Mouse (Mus musculus) limb, embryonic 15.5 days (tissue): ENCODE data around the gene Hoga1. TPM values are rescaled to one million over a fixed set of nuclear protein-coding genes. Genes with fewer than 3 reads are reported as not detected.
A peak's percentile ranks its signal among the peaks of the same experiment; 100 is the strongest.

Source experiments
- ATAC-seq: fragments of 200-750 bp; cut with Nextera tagmentation; 2 replicates; pipeline ENCODE4 v1.8.0; 2017; ENCODE audit warnings: low read depth, moderate TSS enrichment; ENCODE audit not compliant: insufficient number of reproducible peaks, low FRiP score, low TSS enrichment
- H3K27ac ChIP-seq: fragments of 300-500 bp; sonication (generic); 2 replicates; pipeline ENCODE4 v1.5.1; 2015; ENCODE audit warnings: moderate library complexity, mild to moderate bottlenecking, inconsistent platforms
- H3K27me3 ChIP-seq: fragments of 300-500 bp; sonication (generic); 2 replicates; pipeline ENCODE4 v1.6.1; 2015; ENCODE audit warnings: inconsistent platforms
- H3K36me3 ChIP-seq: fragments of 300-500 bp; sonication (generic); 2 replicates; pipeline ENCODE4 v1.6.1; 2015; ENCODE audit warnings: inconsistent platforms
- H3K4me1 ChIP-seq: fragments of 300-500 bp; sonication (generic); 2 replicates; pipeline ENCODE4 v1.6.1; 2015; ENCODE audit warnings: inconsistent platforms
- H3K4me2 ChIP-seq: fragments of 300-500 bp; sonication (generic); 2 replicates; pipeline ENCODE4 v1.6.1; 2015; ENCODE audit warnings: mild to moderate bottlenecking, inconsistent platforms
- H3K4me3 ChIP-seq: fragments of 300-500 bp; sonication (generic); 2 replicates; pipeline ENCODE4 v1.5.1; 2015; ENCODE audit warnings: mild to moderate bottlenecking, inconsistent platforms
- H3K9ac ChIP-seq: fragments of 300-500 bp; sonication (generic); 2 replicates; pipeline ENCODE4 v1.6.1; 2015; ENCODE audit warnings: inconsistent platforms
- H3K9me3 ChIP-seq: fragments of 300-500 bp; sonication (generic); 2 replicates; pipeline ENCODE4 v1.6.1; 2016; ENCODE audit warnings: inconsistent platforms
- WGBS: fragments of 180-500 bp; shearing (Covaris S2); methylation state at CpG from one replicate; pipeline ENCODE4 v1.1.7; 2015; 5-methylcytosine and 5-hydroxymethylcytosine counted together
- polyA plus RNA-seq: library from polyadenylated mRNA; unstranded; fragments of >200 nt; fragmentation: Nextera tagmentation; extraction: Ambion mirVana; gene quantifications from 2 replicates; pipeline ENCODE4 v1.2.1, GENCODE M21; 2015

The Hoga1 gene
- polyA plus RNA-seq, 1 experiment from 2014 or later: 1.0 TPM

DNA sequence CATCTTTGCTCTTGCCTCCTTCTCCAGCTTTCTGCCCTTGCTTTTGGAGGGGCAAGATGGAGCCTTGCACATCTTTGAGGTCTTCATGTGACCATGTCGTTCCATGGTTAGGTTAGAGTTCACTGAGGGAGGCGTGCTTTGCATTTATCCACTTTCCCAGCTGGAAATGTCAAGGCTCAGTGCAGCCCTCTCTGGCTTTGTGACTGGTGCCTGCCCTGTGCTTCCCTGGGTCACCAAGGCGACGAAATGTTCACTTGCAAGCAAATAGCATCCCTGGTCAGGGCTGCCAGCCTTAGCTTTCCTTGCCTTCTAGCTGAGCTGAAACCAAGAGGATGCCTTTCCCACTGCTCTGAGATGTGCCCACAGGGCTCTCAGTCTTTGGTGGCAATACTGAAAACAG is 35.0 kb upstream of the Hoga1 start:
- ATAC-seq: no peak
- no peak overlapping the region for H3K9ac ChIP-seq
- WGBS: 87% methylated on average over 4 of the region's 4 CpGs

DNA sequence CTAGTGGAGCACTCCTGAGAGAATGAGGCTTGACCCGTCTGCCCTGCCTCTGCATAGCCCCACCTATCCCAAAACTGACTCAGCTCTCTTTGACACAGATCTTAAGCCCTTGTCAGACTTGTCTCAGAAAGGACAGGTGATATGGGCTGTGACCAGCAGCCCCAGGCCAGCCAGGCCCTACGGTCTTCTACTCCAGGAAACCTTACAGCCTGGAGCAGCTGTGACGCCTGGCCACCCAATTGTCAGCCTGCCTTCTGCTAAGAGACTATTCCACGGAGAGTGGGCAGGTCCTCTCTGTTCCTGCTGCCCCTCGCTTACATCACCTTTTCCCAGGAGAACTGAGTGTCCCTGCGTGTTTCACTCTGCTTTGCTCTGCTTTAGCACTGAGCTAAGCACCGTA is 34.3 kb upstream of the Hoga1 start:
- H3K4me1 ChIP-seq: peaks cover 35% of the 10 kb centered on the region
- no peak overlapping the region for H3K9ac ChIP-seq
- no peak overlapping the region for H3K4me2 ChIP-seq
- no peaks in the 10 kb centered on the region for H3K9me3 ChIP-seq
- H3K4me3 ChIP-seq: no peak overlapping the region
- ATAC-seq: no peak
- no peaks in the 10 kb centered on the region for H3K27me3 ChIP-seq
- 77% methylated on average over 7 of the region's 7 CpGs for WGBS
- H3K27ac ChIP-seq: no peak overlapping the region
- no peaks in the 10 kb centered on the region for H3K36me3 ChIP-seq

More for the DNA sequence above, 35.0 kb upstream of the Hoga1 start:
- H3K27ac ChIP-seq: no peak overlapping the region
- no peaks in the 10 kb centered on the region for H3K27me3 ChIP-seq
- H3K9me3 ChIP-seq: no peaks in the 10 kb centered on the region
- peaks cover 36% of the 10 kb centered on the region for H3K4me1 ChIP-seq
- H3K4me3 ChIP-seq: no peak overlapping the region
- H3K4me2 ChIP-seq: no peak overlapping the region
- H3K36me3 ChIP-seq: no peaks in the 10 kb centered on the region

- no peaks in the 10 kb centered on the region for H3K9me3 ChIP-seq
- no peaks in the 10 kb centered on the region for H3K36me3 ChIP-seq
- no peak overlapping the region for H3K27ac ChIP-seq
- H3K9ac ChIP-seq: no peak overlapping the region
- no peak overlapping the region for H3K4me3 ChIP-seq
- H3K4me1 ChIP-seq: peaks cover 44% of the 10 kb centered on the region
- no peaks in the 10 kb centered on the region for H3K27me3 ChIP-seq
- WGBS: 78% methylated on average over 3 of the region's 3 CpGs
- H3K4me2 ChIP-seq: no peak overlapping the region
- no peak for ATAC-seq
These were observed 31.1 kb upstream of the Hoga1 start for GRCm38 (mm10) chr19:42014231-42014825.

GRCm38 (mm10) chr19:42015001-42015400 is 30.4 kb upstream of the Hoga1 start:
- no peak overlapping the region for H3K27ac ChIP-seq
- H3K36me3 ChIP-seq: no peaks in the 10 kb centered on the region
- peaks cover 44% of the 10 kb centered on the region for H3K4me1 ChIP-seq
- ATAC-seq: no peak
- H3K27me3 ChIP-seq: no peaks in the 10 kb centered on the region
- H3K4me3 ChIP-seq: no peak overlapping the region
- 80% methylated on average over 6 of the region's 6 CpGs for WGBS
- no peaks in the 10 kb centered on the region for H3K9me3 ChIP-seq
- H3K9ac ChIP-seq: no peak overlapping the region
- no peak overlapping the region for H3K4me2 ChIP-seq

DNA sequence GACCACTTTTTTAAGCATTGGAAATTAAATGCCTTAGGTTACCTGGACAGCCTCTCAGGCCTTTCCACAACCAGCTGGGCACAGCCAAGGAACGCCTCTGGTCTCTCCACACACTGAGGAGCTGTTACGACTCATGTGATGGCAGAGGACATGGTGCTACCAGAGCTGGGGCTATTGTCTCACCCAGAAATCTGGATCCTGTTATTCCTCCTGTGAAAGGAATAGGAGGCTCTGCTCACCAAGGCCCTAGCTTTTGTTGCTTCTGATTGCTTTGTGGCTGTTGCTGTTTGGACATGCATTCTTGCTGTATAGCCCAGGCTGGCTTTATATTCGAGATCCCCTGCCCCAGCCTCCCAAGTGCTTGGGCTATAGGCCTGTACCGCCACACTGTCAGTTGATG is 29.2 kb upstream of the Hoga1 start:
- H3K9ac ChIP-seq: no peak overlapping the region
- H3K9me3 ChIP-seq: no peaks in the 10 kb centered on the region
- H3K27ac ChIP-seq: peak overlapping the region; percentile 88
- peaks cover 47% of the 10 kb centered on the region for H3K4me1 ChIP-seq
- no peaks in the 10 kb centered on the region for H3K27me3 ChIP-seq
- no peak for ATAC-seq
- no peak overlapping the region for H3K4me2 ChIP-seq
- H3K4me3 ChIP-seq: no peak overlapping the region
- H3K36me3 ChIP-seq: no peaks in the 10 kb centered on the region
- WGBS: 54% methylated on average over 4 of the region's 4 CpGs

DNA sequence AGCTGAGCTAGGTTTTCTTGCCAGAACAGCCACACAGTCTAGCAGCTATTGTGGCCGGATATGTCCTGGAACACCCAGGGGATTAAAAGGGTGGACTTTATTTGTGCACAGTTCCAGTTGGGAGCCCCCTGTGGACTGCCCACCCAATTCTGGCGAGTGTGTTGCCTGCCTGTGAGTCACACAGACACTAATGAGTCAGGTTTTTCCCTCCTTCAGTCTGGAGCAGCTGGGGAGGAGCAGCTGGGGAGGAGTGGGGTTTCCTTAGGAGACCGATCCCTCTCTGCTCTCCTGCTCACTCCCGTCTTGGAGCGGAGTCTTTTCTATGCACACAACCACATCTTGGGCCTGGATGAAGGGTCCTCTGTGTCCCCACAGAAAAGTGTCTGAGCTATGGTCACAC is 28.6 kb upstream of the Hoga1 start:
- WGBS: 31% methylated on average over 5 of the region's 5 CpGs
- Histone ChIP-seq H3K36me3 (no peaks in the 10 kb centered on the region), H3K9me3 (no peaks in the 10 kb centered on the region), H3K9ac (no peak overlapping the region), H3K4me3 (no peak overlapping the region), H3K4me1 (peaks cover 52% of the 10 kb centered on the region), H3K27ac (peak overlapping the region; percentile 88), H3K27me3 (no peaks in the 10 kb centered on the region), H3K4me2 (no peak overlapping the region)
- peak; percentile 62; the same call in 1 of the 2 replicates for ATAC-seq

DNA sequence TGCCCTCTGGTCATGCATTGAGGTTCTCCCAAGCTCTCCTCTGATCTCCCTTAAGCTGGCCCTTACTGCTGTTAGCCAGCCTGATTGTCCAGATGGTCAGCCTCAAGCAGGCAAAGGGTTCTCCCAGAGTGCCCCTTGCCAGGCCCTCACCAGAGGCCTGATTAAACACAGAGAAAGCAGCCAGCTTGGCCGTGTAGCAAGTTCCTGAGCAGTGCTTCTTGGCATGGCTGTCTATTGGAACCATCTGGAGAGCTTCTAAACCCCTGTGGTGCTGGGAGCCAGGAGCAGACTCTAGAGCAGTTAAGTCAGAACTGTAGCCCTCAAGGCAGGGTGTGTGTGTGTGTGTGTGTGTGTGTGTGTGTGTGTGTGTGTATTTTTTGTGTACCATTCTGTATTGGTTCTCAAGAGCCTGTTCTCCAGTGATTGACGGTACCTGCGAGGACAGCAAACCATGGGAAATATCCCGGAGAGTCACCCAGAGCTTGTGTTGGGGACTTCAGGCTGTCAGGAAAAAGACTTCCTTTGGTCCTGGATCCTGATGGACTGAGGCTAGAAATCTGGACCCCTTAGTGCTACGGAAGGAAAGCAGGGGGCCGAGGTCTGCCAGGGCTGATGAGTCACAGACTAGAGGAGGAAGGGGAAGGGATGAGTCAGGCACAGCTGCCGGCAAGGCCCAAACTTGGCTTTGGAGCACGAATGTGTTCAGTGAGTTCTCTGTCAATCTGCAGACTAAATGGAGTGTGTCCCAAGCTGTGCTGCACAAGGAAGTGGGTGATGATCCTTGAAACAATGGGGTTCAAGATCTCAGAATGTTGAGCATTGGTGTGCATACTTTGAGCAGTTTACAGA is 27.8 kb upstream of the Hoga1 start:
- Histone ChIP-seq H3K4me2 (no peak overlapping the region), H3K36me3 (no peaks in the 10 kb centered on the region), H3K4me3 (no peak overlapping the region), H3K9ac (no peak overlapping the region), H3K9me3 (no peaks in the 10 kb centered on the region), H3K27me3 (no peaks in the 10 kb centered on the region), H3K4me1 (peaks cover 60% of the 10 kb centered on the region), H3K27ac (peak overlapping the region; percentile 88)
- peak; percentile 56 for ATAC-seq
- WGBS: 36% methylated on average over 8 of the region's 8 CpGs

GRCm38 (mm10) chr19:42019011-42019522 is 26.3 kb upstream of the Hoga1 start:
- Histone ChIP-seq H3K27me3 (no peaks in the 10 kb centered on the region), H3K4me2 (no peak overlapping the region), H3K9ac (no peak overlapping the region), H3K4me3 (no peak overlapping the region), H3K9me3 (no peaks in the 10 kb centered on the region), H3K27ac (peak overlapping the region; percentile 88), H3K36me3 (no peaks in the 10 kb centered on the region), H3K4me1 (peaks cover 60% of the 10 kb centered on the region)
- no peak for ATAC-seq
- WGBS: 47% methylated on average over 4 of the region's 4 CpGs

- Histone ChIP-seq H3K27ac (peak overlapping the region; percentile 68), H3K27me3 (no peaks in the 10 kb centered on the region), H3K36me3 (no peaks in the 10 kb centered on the region), H3K9ac (no peak overlapping the region), H3K4me2 (no peak overlapping the region), H3K4me3 (no peak overlapping the region), H3K9me3 (no peaks in the 10 kb centered on the region), H3K4me1 (peaks cover 48% of the 10 kb centered on the region)
- no peak for ATAC-seq
- 75% methylated on average over 10 of the region's 10 CpGs for WGBS
These were observed 23.5 kb upstream of the Hoga1 start for GRCm38 (mm10) chr19:42021681-42022541.

DNA sequence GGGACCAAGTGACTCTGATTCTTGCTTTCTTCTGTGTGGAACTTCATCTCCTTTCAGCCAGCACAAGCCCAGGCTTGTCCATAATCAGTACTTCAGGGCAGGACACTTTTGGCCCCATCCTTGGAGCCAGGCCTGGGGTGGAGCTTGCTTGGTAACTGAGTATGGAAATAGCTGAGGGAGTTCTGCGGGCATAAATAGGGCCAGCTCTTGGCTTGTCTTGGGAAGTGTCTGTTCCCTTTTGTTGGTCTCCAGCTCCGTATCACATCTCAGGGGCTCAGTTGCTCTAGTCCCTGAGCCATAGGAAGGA is 22.9 kb upstream of the Hoga1 start:
- 66% methylated on average over 2 of the region's 2 CpGs for WGBS
- Histone ChIP-seq H3K4me2 (no peak overlapping the region), H3K9ac (no peak overlapping the region), H3K36me3 (no peaks in the 10 kb centered on the region), H3K27ac (peak overlapping the region; percentile 68; the same call in 1 of the 2 replicates), H3K27me3 (no peaks in the 10 kb centered on the region), H3K4me1 (peaks cover 42% of the 10 kb centered on the region), H3K9me3 (no peaks in the 10 kb centered on the region), H3K4me3 (no peak overlapping the region)
- ATAC-seq: no peak

- WGBS: 4% methylated on average over 5 of the region's 5 CpGs
- H3K4me2 ChIP-seq: no peak overlapping the region
- H3K4me3 ChIP-seq: no peak overlapping the region
- H3K27me3 ChIP-seq: no peaks in the 10 kb centered on the region
- no peak overlapping the region for H3K9ac ChIP-seq
- H3K36me3 ChIP-seq: no peaks in the 10 kb centered on the region
- 0 out of 2 replicates have a peak, but pooled peaks have one; percentile 36 for ATAC-seq
- no peak overlapping the region for H3K27ac ChIP-seq
- no peaks in the 10 kb centered on the region for H3K9me3 ChIP-seq
- H3K4me1 ChIP-seq: peaks cover 19% of the 10 kb centered on the region
These were observed 19.3 kb upstream of the Hoga1 start for GRCm38 (mm10) chr19:42026158-42026557.
